Mouse (Mus musculus): Measurements from ENCODE around the gene Sgms2.
A peak's percentile ranks its signal among the peaks of the same experiment; 100 is the strongest.

The Sgms2 gene

GRCm38 (mm10) chr3:131306255-131306654 lies 185.0 kb downstream of the Sgms2 start:
- DNase-seq (ENCODE audit: low spot score), result no peak

DNA sequence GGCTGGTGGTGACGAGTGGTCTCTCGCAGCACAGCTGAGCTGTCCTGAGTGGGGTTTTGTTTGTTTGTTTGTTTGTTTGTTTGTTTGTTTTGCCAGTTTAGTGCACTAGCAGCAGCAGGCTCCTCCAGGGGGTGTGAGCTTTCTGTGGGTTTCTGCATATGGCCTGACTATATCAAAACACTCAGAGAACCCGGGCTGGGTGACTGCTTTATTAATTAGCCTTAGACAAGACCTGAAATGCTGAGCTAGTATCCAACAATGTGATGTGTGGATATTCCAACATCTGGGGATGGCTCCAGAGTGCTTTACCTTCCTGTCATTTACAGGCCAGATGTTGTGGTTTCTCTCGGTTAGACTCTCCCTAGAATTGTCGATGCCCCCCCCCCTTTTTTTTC lies 187.9 kb downstream of the Sgms2 start:
- DNase-seq (ENCODE audit: low spot score), result no peak

GRCm38 (mm10) chr3:131302452-131303319 lies 188.5 kb downstream of the Sgms2 start, which contains the start of gene Cyp2u1:
TSS of gene Cyp2u1 (minus strand) at chr3:131303227.
- peak; percentile 95 for DNase-seq (ENCODE audit: low spot score)

- DNase-seq (ENCODE audit: low spot score), result peak; percentile 83
These were observed 191.3 kb downstream of the Sgms2 start for GRCm38 (mm10) chr3:131299908-131300307.

GRCm38 (mm10) chr3:131299078-131299477 lies 192.1 kb downstream of the Sgms2 start:
- no peak for DNase-seq (ENCODE audit: low spot score)

DNA sequence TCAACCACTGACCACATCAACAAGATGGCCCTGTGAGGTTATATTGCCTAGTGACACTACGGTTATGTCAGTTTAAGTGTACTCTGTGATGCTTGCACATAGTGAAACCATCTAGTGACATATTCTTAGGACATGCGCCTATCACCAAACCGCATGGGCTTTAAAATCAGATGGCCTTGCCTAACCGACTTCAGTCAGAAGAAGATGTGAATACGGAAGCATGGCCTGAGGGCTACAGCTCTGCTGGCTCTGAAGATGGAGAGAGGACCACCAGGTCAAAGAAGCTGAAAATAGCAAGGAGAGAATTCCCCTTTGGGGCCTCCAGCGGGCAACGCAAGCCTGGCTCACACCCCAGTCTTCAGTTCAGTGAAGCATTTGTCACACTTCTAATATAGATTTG lies 194.3 kb downstream of the Sgms2 start:
- DNase-seq (ENCODE audit: low spot score), result no peak

DNA sequence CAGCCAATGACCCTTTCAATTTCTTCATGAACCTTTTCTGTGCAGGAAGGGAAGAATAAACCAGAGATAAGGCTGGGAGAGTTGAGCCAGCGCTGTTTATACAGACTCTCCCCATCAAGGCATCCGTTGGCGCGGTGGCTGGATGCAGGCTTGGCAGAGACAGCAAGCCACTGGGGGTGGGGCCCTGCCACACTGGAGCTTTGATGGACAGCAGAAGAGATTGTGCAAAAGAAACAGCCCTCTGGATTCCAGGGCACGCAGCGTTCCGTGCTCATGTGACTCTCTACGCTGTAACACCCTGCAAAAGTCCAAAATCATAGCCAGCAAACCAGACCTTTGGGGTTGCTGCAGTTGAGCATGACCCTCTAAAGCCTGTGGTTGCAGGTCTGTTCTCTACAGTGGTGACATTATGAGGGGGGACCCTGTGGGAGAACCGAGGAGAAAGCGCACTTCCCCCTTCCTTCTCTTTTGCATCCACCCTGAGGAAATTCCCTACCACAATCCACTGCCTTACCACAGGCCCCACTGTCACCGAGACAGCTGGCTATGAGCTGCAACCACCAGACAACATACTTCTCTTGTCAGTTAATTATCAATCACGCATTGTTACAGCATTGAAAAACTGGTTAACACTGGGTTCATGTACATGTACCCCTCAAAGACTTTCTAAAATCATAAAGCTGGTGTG lies 195.6 kb downstream of the Sgms2 start:
- no peak for DNase-seq (ENCODE audit: low spot score)

- no peak for DNase-seq (ENCODE audit: low spot score)
These were observed 196.7 kb downstream of the Sgms2 start for GRCm38 (mm10) chr3:131294503-131294902.

- no peak for DNase-seq (ENCODE audit: low spot score)
These were observed 198.3 kb downstream of the Sgms2 start for GRCm38 (mm10) chr3:131292959-131293358.

DNA sequence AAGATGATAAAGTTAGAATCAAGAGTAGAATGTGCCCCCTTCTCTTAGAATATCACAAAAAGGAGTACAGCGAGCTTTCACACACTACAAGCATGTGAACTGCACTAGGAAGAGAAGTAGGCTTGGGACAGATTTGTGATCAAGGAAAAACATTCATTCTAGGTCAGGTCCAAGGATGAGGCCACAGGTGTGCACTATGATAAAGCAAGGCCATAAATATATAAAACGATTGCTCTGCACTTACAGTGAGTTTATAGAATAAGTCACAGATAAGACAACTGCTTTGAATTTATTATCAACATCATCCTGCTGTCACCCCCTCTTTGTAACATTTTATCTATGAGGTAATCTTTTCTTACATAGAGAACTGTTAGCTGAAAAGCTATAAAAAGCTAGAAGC lies 198.9 kb downstream of the Sgms2 start:
- no peak for DNase-seq (ENCODE audit: low spot score)

- DNase-seq (ENCODE audit: low spot score), result no peak
These were observed 199.3 kb downstream of the Sgms2 start for GRCm38 (mm10) chr3:131291890-131292289.

- DNase-seq (ENCODE audit: low spot score), result no peak
These were observed 217.1 kb downstream of the Sgms2 start for GRCm38 (mm10) chr3:131274151-131274550.

DNA sequence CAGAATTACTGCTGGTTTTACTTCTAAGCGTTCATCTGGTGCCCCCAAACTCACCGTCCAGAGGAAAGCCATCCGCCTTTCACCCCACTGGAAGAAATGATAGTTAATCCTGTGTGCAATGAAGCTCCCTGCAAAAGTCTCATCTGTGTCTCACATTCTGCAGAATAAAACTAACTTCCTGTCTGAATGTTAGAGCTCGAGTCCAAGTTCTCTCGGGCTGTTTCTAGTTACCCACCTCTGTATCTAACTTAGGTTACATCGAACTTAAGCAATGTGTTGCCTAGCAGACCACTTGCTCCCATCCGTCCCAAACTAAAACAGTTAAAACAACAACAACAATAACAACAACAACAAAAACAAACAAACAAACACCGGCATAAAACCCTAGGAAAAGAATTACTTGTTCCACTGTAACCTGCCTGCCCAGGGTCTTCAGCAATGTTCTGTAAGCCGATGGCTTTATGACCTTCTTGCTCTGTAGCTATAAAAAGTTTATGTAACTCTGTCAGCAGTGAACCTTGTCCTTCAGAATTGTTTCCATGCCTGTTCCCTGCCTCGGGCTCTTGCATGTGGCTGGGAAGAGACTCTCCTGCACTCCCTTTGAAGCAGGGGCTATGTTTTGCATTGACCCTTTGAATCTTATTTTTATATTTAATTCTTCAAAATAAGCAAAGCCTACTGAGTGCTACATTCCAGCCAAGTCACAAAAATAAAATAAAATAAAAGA lies 218.7 kb downstream of the Sgms2 start:
- DNase-seq (ENCODE audit: low spot score), result peak; percentile 19

DNA sequence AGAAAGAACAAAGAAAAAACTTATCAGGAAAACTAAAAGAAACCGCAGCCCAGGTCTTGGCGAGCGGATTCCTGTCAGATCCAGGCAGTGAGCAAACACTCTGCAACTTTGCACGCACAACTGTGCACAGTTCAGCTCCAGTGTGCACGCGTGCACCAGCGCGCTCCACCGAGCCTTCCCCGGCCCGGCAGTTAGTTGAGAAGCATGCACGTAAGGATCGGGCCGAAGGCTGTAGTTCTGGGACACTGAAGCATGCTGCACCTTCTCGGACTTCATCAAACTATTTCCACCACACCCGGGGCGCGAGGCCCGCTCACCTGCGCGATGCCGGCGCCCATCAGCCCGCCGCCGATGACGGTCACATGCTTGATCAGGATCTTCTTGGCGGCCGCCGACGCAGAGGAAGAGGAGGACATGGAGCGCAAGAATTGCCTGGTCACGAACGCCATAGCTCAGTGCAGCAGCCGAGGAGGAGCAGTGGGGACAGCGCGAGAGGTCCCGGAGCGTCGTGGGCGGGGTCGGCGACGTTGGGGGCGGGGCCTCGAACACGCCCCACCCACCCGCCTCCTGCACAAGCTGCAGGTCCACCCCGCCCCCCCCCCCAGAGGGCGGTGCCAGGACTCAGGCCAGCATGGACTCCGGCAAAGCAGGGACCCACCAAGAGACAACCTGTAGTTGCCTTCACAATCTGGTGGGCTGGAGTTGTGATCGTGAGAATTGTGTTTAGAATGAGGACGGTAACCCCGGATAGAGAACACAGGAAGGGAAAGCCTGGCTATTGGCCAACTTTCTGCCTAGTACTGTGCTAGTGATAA lies 219.4 kb downstream of the Sgms2 start, which contains the start of gene Hadh:
Gene Hadh, minus strand, starts transcription at position 543 of the 815 bp plus-strand sequence.
- DNase-seq (ENCODE audit: low spot score), result peak; percentile 91

- peak; percentile 86 for DNase-seq (ENCODE audit: low spot score)
These were observed 220.1 kb downstream of the Sgms2 start for GRCm38 (mm10) chr3:131271157-131271556.

- DNase-seq (ENCODE audit: low spot score), result peak; percentile 40
These were observed 220.8 kb downstream of the Sgms2 start for GRCm38 (mm10) chr3:131270381-131270780.

Data from embryo, embryonic 10.5 days (tissue).